Mouse (Mus musculus): ENCODE measurements around the gene 9930021J03Rik.

DNA sequence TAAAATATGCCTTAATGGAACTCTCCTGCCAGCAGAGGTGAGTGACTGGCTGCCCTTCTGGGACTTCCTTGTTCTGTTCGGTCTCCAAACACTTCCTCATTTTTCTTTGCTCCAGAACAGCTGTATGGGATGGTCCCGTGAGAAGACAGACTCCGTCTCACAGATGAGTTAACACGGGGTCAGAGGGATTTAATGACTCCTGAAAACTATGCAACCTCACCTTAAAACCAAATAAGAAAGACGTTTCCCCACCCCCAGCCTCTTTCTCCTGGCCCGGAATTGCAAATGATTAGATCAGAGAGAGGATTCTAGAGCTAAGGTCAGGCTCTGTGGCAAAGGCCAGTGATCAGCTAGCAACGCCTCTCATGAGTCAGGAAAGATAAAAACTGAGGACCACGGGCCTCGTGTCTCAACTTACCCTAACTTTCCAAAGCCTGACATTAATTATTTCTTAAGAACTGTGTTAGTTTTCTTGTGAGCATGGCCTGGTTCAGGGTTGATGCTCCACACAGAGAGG is 130.2 kb downstream of the 9930021J03Rik start:
- TF ChIP-seq CTCF (conservative IDR thresholded peaks at IDR 0.05; ENCODE audit: low read length) (no peak), NANOG (IDR thresholded peaks at IDR 0.05; ENCODE audit: borderline replicate concordance, low read length) (no peak)
